Mouse (Mus musculus) ES-Bruce4 (cell line): ENCODE data around the gene Rpa1. TPM values are rescaled to one million over a fixed set of nuclear protein-coding genes. Genes with fewer than 3 reads are reported as not detected.

Experiments
- H3K27ac ChIP-seq: 2 replicates; pipeline ENCODE4 v1.5.1; 2012; ENCODE audit warnings: low read length, inconsistent platforms; ENCODE audit not compliant: insufficient read depth
- H3K27me3 ChIP-seq: 2 replicates; pipeline ENCODE4 v1.6.1; 2012; ENCODE audit warnings: mild to moderate bottlenecking, low read length, inconsistent platforms; ENCODE audit not compliant: control insufficient read depth, poor library complexity, insufficient read depth, severe bottlenecking
- H3K36me3 ChIP-seq: 2 replicates; pipeline ENCODE4 v1.6.1; 2012; ENCODE audit warnings: inconsistent platforms, mild to moderate bottlenecking, low read length, moderate library complexity; ENCODE audit not compliant: control insufficient read depth, poor library complexity, insufficient read depth, severe bottlenecking
- H3K4me1 ChIP-seq: one replicate; pipeline ENCODE4 v1.8.1; 2011; ENCODE audit warnings: low read length; ENCODE audit not compliant: control insufficient read depth, insufficient read depth
- H3K4me3 ChIP-seq: 2 replicates; pipeline ENCODE4 v1.5.1; 2011; ENCODE audit warnings: low read depth, mild to moderate bottlenecking, low read length
- H3K9ac ChIP-seq: 2 replicates; pipeline ENCODE4 v1.6.1; 2012; ENCODE audit warnings: low read depth, mild to moderate bottlenecking, inconsistent platforms; ENCODE audit not compliant: poor library complexity, severe bottlenecking
- H3K9me3 ChIP-seq: replicated peaks from 2 replicates; pipeline ENCODE4 v1.6.1; 2012; ENCODE audit warnings: mild to moderate bottlenecking, low read length, inconsistent platforms; ENCODE audit not compliant: control insufficient read depth, poor library complexity, insufficient read depth, severe bottlenecking
- CTCF ChIP-seq: IDR thresholded peaks from one replicate; pipeline ENCODE4 v1.8.1; 2011; ENCODE audit warnings: low read depth, low read length
- EP300 ChIP-seq: IDR thresholded peaks from 2 replicates; pipeline ENCODE4 v1.6.1; 2011; ENCODE audit warnings: low read depth, low read length; ENCODE audit not compliant: insufficient read depth
- POLR2A ChIP-seq: IDR thresholded peaks from one replicate; pipeline ENCODE4 v1.8.1; 2011; ENCODE audit warnings: low read length; ENCODE audit not compliant: insufficient read depth
- polyA plus RNA-seq: library from polyadenylated mRNA; stranded (reverse); fragments of >200 nt; gene quantifications from 2 replicates; pipeline ENCODE4 v1.2.4, GENCODE M21; 2011; ENCODE audit warnings: low read depth; ENCODE audit not compliant: missing spikeins, insufficient read depth, insufficient read length

Rpa1 gene
- polyA plus RNA-seq, 1 experiment, result 127 TPM

- Histone ChIP-seq H3K9ac (no peak overlapping the region), H3K4me3 (no peak overlapping the region), H3K27ac (no peak overlapping the region), H3K4me1 (peaks cover 1% of the 10 kb centered on the region), H3K27me3 (no peaks in the 10 kb centered on the region), H3K9me3 (no peaks in the 10 kb centered on the region), H3K36me3 (peaks cover 27% of the 10 kb centered on the region)
- TF ChIP-seq CTCF, result no peak
- no peak for TF ChIP-seq POLR2A
- no peak for TF ChIP-seq EP300
Measured at GRCm38 (mm10) chr11:75318351-75319221, 29.5 kb downstream of the Rpa1 start.

- no peak overlapping the region for H3K4me3 ChIP-seq
- TF ChIP-seq CTCF (no peak), EP300 (no peak), POLR2A (no peak)
- no peaks in the 10 kb centered on the region for H3K27me3 ChIP-seq
- H3K36me3 ChIP-seq, result peaks cover 62% of the 10 kb centered on the region
- no peak overlapping the region for H3K9ac ChIP-seq
- no peaks in the 10 kb centered on the region for H3K4me1 ChIP-seq
- no peak overlapping the region for H3K27ac ChIP-seq
- no peaks in the 10 kb centered on the region for H3K9me3 ChIP-seq
Measured at GRCm38 (mm10) chr11:75313834-75314233, 34.3 kb downstream of the Rpa1 start.

GRCm38 (mm10) chr11:75311751-75312150, 36.4 kb downstream of the Rpa1 start:
- H3K4me1 ChIP-seq, result no peaks in the 10 kb centered on the region
- H3K27ac ChIP-seq, result no peak overlapping the region
- peaks cover 63% of the 10 kb centered on the region for H3K36me3 ChIP-seq

GRCm38 (mm10) chr11:75310813-75311212, 37.3 kb downstream of the Rpa1 start:
- Histone ChIP-seq H3K27me3 (no peaks in the 10 kb centered on the region), H3K9me3 (no peaks in the 10 kb centered on the region), H3K9ac (no peak overlapping the region), H3K4me3 (no peak overlapping the region), H3K27ac (no peak overlapping the region), H3K4me1 (no peaks in the 10 kb centered on the region), H3K36me3 (peaks cover 61% of the 10 kb centered on the region)
- TF ChIP-seq CTCF (no peak), POLR2A (no peak), EP300 (no peak)

More at GRCm38 (mm10) chr11:75311751-75312150, 36.4 kb downstream of the Rpa1 start:
- H3K27me3 ChIP-seq, result no peaks in the 10 kb centered on the region
- no peaks in the 10 kb centered on the region for H3K9me3 ChIP-seq
- no peak for TF ChIP-seq EP300
- TF ChIP-seq POLR2A, result no peak
- no peak for TF ChIP-seq CTCF
- no peak overlapping the region for H3K9ac ChIP-seq
- no peak overlapping the region for H3K4me3 ChIP-seq

GRCm38 (mm10) chr11:75308650-75309049, 39.5 kb downstream of the Rpa1 start:
- Histone ChIP-seq H3K4me3 (no peak overlapping the region), H3K36me3 (peaks cover 58% of the 10 kb centered on the region), H3K9me3 (no peaks in the 10 kb centered on the region), H3K4me1 (no peaks in the 10 kb centered on the region), H3K27ac (no peak overlapping the region), H3K9ac (no peak overlapping the region), H3K27me3 (no peaks in the 10 kb centered on the region)
- TF ChIP-seq CTCF (no peak), EP300 (no peak), POLR2A (no peak)

- H3K9me3 ChIP-seq, result no peaks in the 10 kb centered on the region
- TF ChIP-seq EP300 (no peak), CTCF (no peak), POLR2A (no peak)
- H3K27me3 ChIP-seq, result no peaks in the 10 kb centered on the region
- no peak overlapping the region for H3K9ac ChIP-seq
- no peak overlapping the region for H3K27ac ChIP-seq
- H3K36me3 ChIP-seq, result peaks cover 58% of the 10 kb centered on the region
- no peak overlapping the region for H3K4me3 ChIP-seq
- no peaks in the 10 kb centered on the region for H3K4me1 ChIP-seq
Measured at GRCm38 (mm10) chr11:75304797-75305196, 43.3 kb downstream of the Rpa1 start.
